Mouse (Mus musculus) monocyte, adult 5-6 weeks (primary cell): ENCODE measurements at regions not wholly inside any gene's neighbourhood (a gene's known extent, or its start where the extent isn't known, plus 50 kb on each side); places are given as distances from the start of the nearest gene placed in this dataset.

Experiments
- ATAC-seq: fragments of 153-309, 156-312 bp; replicated peaks from 2 replicates; pipeline ENCODE4 v1.8.0; 2017; ENCODE audit warnings: mild to moderate bottlenecking; ENCODE audit not compliant: low TSS enrichment, insufficient number of reproducible peaks, severe bottlenecking, poor library complexity, low FRiP score

- no peak for ATAC-seq
Measured at GRCm38 (mm10) chr1:52397460-52397859, 103.0 kb downstream of the Nab1 start.

- no peak for ATAC-seq
Measured at GRCm38 (mm10) chr1:52392933-52393332, 107.5 kb downstream of the Nab1 start.

- ATAC-seq: no peak
Measured at GRCm38 (mm10) chr1:52388836-52389235, 111.6 kb downstream of the Nab1 start.

- no peak for ATAC-seq
Measured at GRCm38 (mm10) chr1:52388118-52388517, 112.4 kb downstream of the Nab1 start.

GRCm38 (mm10) chr1:52387062-52387461 lies 113.4 kb downstream of the Nab1 start:
- ATAC-seq: no peak

GRCm38 (mm10) chr1:52375320-52375719 lies 125.2 kb downstream of the Nab1 start:
- ATAC-seq: no peak

- ATAC-seq: no peak
Measured at GRCm38 (mm10) chr1:52374666-52375065, 125.8 kb downstream of the Nab1 start.

GRCm38 (mm10) chr1:52373817-52374216 lies 126.7 kb downstream of the Nab1 start:
- ATAC-seq: no peak

GRCm38 (mm10) chr1:52366386-52366785 lies 133.4 kb upstream of the Gls start:
- 0 out of 2 replicates have a peak, but pooled peaks have one; percentile 31 for ATAC-seq

GRCm38 (mm10) chr1:52363625-52364024 lies 130.6 kb upstream of the Gls start:
- no peak for ATAC-seq

GRCm38 (mm10) chr1:52362976-52363375 lies 129.9 kb upstream of the Gls start:
- no peak for ATAC-seq

- ATAC-seq: no peak
Measured at GRCm38 (mm10) chr1:52354041-52354582, 121.1 kb upstream of the Gls start.

GRCm38 (mm10) chr1:52342127-52342526 lies 109.1 kb upstream of the Gls start:
- no peak for ATAC-seq

GRCm38 (mm10) chr1:52338704-52339103 lies 105.7 kb upstream of the Gls start:
- ATAC-seq: no peak

- ATAC-seq: no peak
Measured at GRCm38 (mm10) chr1:52338243-52338642, 105.2 kb upstream of the Gls start.

GRCm38 (mm10) chr1:52336696-52337095 lies 103.7 kb upstream of the Gls start:
- no peak for ATAC-seq

GRCm38 (mm10) chr1:52332013-52332412 lies 99.0 kb upstream of the Gls start:
- ATAC-seq: no peak

- ATAC-seq: peak; percentile 53; the same call in 1 of the 2 replicates
Measured at GRCm38 (mm10) chr1:52331442-52331841, 98.4 kb upstream of the Gls start.

- ATAC-seq: no peak
Measured at GRCm38 (mm10) chr1:52330496-52330895, 97.5 kb upstream of the Gls start.

- ATAC-seq: no peak
Measured at GRCm38 (mm10) chr1:52328507-52328906, 95.5 kb upstream of the Gls start.

- no peak for ATAC-seq
Measured at GRCm38 (mm10) chr1:52324356-52324755, 91.3 kb upstream of the Gls start.
